Mouse (Mus musculus): ENCODE data around the gene Ankzf1.

- TF ChIP-seq CTCF (IDR thresholded peaks at IDR 0.05) (no peak), POLR2A (IDR thresholded peaks at IDR 0.05; ENCODE audit: insufficient read depth, low read depth, low read length) (no peak), EP300 (IDR thresholded peaks at IDR 0.05; ENCODE audit: insufficient read depth, low read depth, low read length) (no peak)
Measured at GRCm38 (mm10) chr1:75187914-75188483, 4.0 kb upstream of the Ankzf1 start.

Measured in heart, adult 2 months (tissue).